Mouse (Mus musculus): Measurements from ENCODE around the gene Ptpn14.
A peak's percentile ranks its signal among the peaks of the same experiment; 100 is the strongest.

Gene Ptpn14

DNA sequence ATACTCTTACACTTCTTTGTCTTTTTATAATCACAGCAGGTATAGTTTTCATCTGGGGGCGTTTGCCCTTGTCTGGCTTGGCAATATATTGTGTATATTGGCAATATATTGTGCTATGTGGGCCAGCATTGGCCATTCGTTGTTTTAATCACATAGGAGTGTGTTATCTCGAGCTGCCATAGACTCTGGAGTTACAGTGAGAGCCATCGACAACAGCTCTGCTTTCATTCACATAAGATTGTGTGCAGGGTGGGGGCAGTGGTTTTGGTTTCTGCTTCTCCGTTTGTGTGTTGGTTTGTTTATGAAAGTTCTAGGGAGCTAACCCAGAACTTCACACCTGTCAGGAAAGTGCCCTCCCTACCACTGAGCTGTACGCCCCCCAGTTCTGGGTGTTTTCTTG is 138.6 kb downstream of the Ptpn14 start:
- DNase-seq (ENCODE audit: low spot score in 2 of 2): no peak

DNA sequence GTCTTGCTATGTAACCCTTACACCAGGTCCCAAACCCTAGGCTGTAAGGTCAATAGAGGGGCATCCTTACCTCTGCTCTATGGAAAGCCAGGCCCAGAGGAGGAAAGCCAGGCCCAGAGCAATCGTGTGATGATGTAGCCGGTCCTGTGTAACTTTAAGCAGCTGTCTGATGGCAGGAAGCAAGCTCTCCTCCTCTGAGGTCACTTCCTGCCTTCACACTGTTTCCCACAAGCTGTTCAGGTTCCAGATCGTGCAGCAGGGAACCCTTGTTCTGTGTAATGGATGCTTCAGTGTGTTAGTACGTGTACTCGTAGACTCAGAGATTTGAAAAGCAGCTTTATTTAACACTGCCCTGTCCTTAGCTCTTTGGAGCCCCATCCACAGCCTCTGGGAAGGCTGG is 139.0 kb downstream of the Ptpn14 start:
- DNase-seq (ENCODE audit: low spot score in 2 of 2): no peak

DNA sequence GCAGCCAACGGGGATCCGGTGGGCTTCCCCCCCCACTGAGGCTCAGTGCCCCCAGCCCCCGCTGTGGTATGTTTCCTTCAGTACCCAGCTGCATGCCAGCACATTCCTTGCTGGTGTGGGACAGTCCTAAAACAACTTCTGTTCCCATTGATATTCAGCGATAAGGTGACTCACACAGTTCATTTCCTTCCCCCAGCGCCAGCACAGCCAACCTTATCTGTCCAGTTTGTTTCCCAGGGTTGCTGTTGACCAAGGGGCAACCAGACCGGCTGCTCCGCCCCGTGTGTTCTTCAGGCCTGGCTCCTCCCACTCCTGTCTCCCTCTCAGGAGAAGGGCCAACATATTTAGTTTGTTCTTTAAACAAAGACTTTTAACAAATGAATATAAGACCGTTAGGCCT is 139.4 kb downstream of the Ptpn14 start:
- no peak for DNase-seq (ENCODE audit: low spot score in 2 of 2)

DNA sequence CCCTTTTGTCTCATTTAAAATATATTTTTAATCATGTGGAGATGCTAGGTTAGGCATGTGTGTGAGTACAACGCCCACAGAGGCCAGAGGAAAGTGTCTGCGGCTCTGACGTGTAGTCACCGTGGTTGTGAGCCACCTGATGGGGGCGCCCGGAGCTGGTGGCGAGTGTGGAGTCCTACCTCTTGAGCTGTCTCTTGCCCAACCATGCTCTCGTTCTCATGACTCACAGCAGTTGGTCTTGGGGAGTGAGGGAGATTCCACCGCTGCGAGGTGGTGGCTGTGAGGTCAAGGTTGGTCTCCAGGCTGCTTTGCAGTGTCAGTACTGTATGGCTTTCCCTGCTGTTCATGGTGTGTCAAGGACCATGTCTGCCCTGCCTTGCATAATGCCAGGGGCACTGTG is 140.0 kb downstream of the Ptpn14 start:
- no peak for DNase-seq (ENCODE audit: low spot score in 2 of 2)

DNA sequence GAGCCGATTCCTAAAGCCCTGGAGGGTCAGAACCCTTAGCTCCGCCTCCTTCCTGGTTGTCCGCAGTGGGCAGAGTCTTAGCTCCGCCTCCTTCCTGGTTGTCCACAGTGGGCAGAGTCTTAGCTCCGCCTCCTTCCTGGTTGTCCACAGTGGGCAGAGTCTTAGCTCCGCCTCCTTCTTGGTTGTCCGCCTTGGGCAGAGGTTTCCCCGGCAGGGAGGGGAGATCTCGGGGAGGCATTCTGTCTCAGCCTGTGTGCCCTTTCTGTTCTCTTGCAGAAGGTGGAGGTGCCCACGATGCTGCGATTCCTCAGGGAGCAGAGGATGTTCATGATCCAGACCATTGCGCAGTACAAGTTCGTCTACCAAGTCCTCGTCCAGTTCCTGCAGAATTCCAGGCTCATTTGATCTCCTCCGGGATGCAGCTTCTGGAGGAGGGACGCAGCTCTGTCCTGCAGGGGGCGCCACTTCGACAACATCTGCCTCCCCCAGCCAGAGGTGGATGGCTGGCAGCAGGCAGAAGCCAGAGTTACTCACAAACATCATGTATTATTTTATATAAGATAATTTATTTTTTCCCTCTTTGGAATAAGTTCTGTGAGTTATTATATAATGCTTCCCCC is 141.7 kb downstream of the Ptpn14 start:
- peak; percentile 32 to 74 for DNase-seq (ENCODE audit: low spot score in 2 of 2)

DNA sequence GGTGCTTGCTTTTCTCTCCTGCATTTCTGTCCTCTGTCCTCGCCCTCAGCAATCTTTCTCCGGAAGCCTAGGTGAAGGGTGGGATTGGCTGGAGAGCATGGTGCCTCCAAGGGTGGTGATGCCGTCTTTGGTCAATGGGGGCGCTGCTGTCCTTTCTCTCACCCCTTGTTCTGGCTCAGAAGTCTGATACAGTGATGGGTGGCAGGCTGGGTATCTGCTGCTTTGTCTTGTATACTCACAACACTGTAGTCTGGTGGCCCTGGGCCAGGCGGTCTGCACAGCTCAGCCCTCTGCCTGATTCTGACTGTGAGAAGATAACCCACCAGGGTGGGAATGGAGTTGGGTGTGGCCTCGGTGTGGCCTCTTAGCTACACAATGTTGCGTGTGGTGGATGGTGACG is 142.5 kb downstream of the Ptpn14 start:
- no peak for DNase-seq (ENCODE audit: low spot score in 2 of 2)

DNA sequence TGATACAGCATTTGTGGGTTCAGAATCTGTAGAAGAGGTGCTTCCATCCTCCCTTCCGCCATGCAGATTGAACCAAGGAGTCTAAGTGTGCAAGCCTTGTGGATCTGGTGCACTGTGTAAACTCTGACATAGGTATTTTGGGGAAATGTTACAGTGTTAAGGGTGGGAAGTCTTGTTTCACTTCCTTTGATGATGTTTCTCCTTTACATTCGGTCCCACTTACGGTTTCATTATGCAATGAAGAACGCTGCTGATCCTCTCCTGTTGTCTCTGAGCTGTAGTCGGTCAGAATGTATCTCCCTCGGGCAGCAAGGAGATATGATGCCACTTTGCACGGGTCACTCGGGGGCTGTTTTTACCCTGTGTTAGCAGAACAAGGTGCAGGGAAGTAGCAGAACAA is 143.6 kb downstream of the Ptpn14 start:
- DNase-seq (ENCODE audit: low spot score in 2 of 2): no peak

DNA sequence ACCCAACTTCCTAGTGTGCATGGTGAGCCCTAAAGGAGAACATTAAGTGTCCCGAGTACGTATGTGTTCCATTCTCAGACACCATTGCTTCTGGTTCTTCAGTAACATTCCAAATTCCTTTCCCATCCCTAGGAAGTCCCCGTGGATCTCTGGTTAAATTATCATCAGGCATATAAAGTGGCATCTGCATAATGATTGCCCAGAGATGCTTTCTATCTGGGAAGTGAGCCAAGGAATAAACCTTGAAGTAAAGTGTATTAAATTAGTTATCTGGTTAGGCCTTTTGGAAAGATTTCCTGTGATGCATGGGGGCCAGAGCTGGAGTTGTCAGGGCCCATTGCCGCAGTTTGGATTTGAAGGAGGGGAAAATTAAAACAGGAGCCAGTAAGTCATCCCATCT is 144.0 kb downstream of the Ptpn14 start:
- DNase-seq (ENCODE audit: low spot score in 2 of 2): no peak

DNA sequence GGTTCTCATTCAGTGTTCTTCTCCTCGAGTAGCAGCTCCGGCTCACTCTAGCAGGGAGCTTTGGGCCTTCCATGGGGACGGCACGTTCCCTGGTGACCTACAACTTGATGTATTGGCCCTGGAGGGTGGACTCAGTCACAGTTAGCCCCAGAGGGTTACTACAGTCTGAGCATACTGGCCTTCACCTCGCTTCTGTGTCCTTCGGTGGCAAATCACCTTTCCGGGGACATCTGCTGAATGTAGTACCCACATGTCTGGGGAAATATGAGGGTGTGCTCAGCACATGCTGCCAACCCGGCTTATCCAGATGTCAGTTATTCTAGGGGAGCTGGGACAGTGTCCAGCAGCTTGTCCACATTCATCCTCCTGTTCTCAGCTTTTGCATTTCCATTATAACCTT is 145.5 kb downstream of the Ptpn14 start:
- DNase-seq (ENCODE audit: low spot score in 2 of 2): no peak

DNA sequence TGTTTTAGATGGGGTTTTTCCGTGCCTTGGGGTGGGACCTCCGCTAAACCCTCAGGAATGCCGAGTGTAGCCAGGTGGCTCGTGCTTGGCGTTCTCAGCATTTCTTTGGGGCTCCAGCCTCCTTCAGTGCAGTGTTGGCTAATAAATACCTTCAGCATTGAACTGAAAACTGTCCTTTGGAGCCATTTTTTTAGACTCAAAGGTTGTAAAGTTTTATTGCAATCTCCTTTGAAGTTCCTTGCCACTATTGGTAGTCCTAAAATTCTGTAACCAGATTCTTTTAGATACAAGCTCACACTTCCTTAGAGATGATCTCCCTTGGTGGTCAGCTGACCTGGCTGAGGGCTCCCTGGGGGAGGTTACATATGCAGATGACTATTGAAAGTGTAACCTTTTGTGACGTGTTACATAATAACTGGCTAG is 147.4 kb downstream of the Ptpn14 start:
- DNase-seq (ENCODE audit: low spot score in 2 of 2): no peak

DNA sequence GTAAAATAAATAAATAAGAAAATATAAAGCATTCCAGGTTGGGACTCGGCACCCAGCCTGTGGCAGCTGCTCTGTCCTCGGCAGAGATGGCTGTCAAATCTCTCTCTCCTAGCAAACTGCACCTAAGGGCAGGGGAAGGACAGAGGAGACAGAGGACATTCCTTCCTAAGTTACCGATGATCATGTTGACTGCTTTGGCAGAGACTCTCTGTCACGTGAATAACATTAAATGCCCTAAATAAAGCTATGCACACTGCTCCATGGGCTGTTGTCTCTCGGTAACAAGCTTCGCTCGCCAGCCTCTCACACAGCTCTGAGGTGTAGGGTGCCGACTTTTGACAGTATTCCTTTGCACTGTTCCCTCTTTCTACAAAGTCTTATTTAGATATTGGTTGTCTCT is 148.1 kb downstream of the Ptpn14 start:
- no peak for DNase-seq (ENCODE audit: low spot score in 2 of 2)

DNA sequence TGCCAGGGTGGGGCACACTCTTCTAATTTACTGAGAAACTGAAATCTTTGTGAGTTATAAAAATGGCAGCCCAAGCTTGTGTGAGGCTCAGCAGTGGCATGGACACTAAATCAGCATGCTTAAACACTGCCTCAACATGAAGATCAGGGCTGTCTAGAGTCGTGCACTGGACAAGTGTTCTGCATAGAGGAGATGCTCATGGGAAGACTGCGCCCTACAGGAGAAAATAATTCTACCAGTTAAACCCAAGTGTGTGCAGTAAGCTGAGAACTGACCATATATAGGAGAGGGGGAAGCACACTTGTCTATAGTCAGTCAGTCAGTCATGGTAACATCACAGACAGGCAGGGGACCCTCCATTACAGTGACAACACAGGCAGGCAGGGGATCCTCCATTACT is 151.1 kb downstream of the Ptpn14 start:
- no peak for DNase-seq (ENCODE audit: low spot score in 2 of 2)

DNA sequence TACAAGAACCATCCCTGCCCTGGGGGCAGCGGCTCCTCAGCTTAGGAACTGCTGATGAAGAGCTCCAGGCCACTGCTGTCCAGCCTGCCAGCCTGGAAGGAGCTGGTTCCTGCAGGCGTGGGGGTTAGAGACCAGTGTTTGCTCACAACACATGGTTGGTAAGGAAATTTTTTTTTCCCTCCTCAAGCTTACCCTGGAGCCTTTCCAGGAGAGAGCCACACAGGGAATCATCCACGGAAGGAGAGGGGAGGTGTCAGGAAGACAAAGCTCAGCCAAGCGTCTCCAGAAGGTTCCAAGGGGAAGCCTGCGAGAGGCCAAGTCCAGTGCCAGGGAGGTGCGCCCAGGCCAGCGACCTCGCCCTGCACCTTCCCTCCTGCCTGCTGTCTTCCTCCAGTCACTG is 151.9 kb downstream of the Ptpn14 start:
- no peak for DNase-seq (ENCODE audit: low spot score in 2 of 2)

DNA sequence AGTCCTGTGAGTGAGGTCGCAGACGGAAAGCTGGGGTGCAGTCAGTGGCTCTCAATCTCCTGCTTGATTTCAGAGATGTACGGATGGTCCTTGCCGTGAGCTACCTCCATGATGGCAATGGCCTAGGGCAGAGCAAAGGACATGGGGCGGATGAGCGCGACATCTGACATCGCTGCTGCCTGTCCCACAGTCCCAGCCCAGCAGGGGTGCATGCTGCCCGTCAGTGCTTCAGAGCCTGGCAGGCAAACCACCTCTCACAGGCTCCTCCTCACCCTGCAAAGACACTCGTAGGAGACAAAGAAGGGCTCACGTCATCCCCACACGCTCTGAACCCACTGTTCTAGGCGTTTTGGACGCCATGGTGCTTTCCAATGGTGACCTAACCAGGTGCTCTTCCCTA is 152.7 kb downstream of the Ptpn14 start:
- DNase-seq (ENCODE audit: low spot score in 2 of 2): no peak

DNA sequence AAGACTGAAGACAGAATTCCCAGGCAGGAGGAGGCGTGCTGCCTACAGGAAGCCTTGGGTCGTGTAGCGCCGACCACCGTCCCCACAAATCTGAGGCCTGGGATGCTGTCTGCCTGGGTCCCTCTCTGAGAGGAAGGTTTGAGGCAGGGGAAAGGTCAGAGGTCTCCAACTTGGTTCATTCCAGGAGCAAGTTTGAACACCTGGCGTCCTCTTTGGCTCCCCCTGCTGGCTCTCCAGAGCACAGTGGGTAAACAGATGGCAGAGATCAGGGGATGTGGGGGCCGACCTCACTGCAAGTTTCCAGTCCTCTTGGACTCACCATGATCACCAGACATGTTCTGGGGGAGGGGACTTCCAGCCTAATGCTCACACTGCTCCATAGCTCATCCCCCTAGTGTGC is 154.8 kb downstream of the Ptpn14 start:
- DNase-seq (ENCODE audit: low spot score in 2 of 2): peak; percentile 41 to 79

DNA sequence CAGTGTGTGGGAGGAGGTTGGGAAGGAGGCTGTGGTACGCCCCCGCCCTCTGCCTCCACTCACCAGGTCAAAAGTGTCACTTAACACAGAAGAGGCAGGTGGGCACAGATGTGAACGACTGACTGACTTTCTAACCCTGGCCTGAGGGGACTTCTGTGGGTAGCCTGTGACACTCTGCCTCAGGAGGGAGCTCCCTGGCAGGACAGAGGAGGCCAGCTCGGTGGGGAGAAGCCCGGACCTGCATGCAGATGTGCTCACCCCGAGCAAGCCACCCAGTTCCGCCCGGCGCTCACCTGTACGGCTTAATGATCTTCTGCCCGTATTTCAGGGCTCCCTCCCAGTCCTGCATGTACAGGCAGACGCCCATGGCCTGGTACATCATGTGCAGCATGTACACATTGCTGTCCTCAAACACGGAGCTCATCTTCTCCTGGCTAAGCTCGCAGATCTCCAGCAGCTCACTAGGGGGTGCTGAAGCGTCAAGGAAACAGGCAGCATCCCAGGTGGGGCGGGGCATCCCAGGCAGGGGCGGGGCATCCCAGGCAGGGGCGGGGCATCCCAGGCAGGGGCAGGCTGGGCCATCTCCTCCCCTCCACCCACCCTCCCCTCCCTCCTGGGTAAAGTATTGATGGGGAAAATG is 155.6 kb downstream of the Ptpn14 start:
- DNase-seq (ENCODE audit: low spot score in 2 of 2): peak; percentile 52 to 76

DNA sequence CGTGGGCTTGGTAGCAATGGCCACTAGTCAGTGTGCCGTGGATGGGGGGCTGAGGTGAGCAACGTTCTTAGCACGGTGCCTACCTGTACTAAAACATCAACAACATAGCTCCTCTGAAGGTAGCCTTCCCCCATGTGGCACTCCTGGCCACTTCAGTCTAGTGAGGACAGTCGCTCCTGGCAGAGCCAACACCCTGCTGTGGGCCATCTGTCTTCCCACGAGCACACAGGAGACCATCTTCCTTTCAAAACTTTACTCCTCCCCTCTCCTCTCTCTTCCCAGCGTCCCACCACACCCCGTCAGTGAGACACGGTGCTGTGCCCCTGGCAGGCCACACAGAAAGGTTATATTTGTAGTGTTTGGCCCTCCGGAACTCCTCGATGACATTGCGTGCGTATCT is 156.9 kb downstream of the Ptpn14 start:
- no peak for DNase-seq (ENCODE audit: low spot score in 2 of 2)

DNA sequence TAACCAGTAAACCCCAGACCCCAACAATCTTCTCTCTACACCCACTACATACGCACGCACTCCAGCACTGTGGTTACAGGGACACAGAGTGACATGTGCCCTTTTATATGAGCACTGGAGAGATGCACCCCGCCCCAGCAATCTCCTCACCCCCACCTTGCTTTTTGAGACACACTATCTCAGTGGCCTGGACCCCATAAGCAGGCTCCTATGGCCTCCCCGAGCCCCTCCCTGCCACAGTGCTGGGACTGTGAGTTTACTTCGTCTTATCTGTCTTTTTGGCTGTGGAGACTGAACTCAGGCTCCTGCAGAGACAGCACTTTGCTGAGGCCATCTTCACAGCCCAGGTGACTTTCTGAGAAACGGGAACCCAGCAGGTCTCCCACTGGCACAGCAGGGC is 157.9 kb downstream of the Ptpn14 start:
- DNase-seq (ENCODE audit: low spot score in 2 of 2): no peak

DNA sequence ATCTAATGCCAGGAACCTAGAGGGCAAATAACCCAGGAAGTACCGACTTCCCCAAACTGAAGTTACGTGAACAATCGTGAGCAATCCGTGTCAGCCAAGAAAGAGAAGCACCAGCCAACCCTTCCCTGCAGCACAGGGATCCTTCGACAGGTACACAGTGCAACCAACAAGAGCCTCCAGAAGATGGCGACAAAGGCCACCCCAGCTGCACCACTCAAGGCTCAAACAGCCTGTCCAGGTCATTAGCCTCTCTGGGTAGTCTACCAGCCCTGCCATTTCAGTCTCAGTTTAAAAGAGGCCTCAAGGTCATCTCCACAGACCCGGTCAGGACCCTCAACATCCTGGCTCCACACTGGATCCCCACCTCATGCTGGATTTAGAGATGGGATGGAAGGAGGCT is 159.4 kb downstream of the Ptpn14 start:
- peak; percentile 39 to 73 for DNase-seq (ENCODE audit: low spot score in 2 of 2)

DNA sequence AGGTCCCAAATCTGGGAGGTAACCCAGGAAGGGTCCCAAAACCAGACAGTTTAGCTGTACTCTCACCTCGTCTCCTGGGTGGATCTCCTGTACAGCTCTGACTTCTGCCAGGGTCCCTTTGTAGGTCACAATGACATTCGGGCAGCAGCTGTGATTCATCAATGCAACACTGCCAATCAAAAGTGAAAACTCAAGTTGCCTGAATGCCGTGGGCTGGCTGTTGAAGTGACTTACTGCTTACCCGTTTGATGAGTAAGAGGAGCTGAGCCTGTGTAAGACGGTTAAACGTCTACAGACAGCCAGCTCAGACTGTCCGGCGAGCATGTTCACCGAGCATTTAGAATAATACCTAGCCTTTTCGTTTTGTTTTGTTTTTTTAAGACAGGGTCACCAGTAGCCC is 160.7 kb downstream of the Ptpn14 start:
- DNase-seq (ENCODE audit: low spot score in 2 of 2): no peak

DNA sequence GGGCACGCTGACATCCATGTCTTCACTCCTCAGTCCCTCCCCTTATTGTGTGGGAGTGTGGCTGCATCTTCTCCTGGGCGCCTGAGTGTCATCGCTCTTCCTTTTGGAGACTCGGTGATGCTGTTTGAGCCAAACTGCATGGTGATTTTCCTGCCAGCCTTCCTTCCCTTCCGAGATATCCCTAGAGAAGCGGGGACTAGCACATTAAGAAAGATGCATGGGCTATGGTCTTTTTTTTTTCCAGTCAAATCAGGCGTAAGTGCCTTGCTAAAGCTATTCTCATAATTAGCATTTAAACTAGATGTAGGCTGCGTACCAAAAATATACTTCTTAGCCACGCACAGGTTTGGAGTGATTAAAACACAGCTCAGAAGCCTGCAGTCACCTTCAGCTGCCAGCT is 166.1 kb downstream of the Ptpn14 start:
- DNase-seq (ENCODE audit: low spot score in 2 of 2): no peak

DNA sequence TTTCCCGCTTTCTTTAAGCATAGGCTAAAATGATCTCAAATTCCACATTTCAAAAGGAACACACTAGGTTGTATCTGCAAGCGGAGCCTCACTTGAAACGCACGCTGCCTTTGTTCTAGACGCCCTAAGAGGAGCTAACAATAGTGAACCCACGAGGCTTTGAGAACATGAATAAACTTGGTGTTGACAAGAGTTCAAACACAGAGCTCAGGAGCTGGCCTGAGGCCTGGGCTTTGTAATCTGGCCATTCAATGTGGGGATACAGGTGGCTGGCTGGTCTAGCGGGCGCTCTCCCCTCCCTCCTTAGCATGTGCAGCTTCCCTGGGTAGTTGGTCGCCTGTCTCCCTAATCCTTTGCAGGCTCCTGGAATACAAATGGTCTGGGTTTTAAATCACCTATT is 169.8 kb downstream of the Ptpn14 start:
- DNase-seq (ENCODE audit: low spot score in 2 of 2): no peak

DNA sequence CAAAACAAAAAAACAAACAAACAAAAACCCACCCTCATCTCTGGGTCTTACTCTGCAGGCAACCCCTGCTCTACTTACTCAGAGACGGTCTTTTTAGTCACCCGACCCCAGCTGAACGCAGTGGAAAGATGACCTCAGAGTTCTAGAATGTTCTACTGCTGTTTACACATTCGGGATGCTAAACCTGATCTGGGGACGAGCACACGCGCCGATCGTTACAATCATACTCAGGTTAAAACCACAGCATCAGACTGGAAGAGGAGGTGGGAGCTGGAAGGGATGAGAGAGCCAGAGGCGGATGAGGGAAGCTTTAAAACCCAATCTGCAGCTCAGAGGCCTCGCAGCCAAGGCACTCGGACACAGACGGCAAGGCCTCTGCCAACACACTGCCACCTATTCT is 170.6 kb downstream of the Ptpn14 start:
- DNase-seq (ENCODE audit: low spot score in 2 of 2): no peak

DNA sequence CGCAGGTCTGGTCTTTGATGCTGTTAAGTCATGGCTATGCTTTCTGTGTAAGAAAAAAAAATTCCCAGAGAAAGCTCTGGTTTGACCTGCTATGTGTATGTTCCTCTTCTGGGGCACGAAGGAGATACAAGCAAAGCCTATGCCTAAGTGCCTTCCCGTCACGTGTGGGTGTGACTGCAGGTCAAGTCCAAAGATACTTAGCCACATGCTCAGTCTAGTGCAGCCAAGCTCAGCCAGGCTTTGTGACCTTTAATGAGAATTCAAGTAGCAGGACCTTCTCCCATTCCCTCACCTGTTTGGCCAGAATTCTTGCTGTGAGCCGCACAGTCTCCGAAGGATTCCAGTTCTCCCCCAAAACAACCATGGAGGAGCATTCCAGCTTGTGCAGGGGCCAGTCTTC is 171.5 kb downstream of the Ptpn14 start:
- DNase-seq (ENCODE audit: low spot score in 2 of 2): no peak

All from spleen, postnatal 4 days (tissue).